Mouse (Mus musculus) ES-Bruce4 (cell line): Measurements from ENCODE around the gene Tspan9.

ENCODE experiments used
- CTCF ChIP-seq: IDR thresholded peaks from one replicate; pipeline ENCODE4 v1.8.1; 2011; ENCODE audit warnings: low read depth, low read length
- POLR2A ChIP-seq: IDR thresholded peaks from one replicate; pipeline ENCODE4 v1.8.1; 2011; ENCODE audit warnings: low read length; ENCODE audit not compliant: insufficient read depth

- no peak for TF ChIP-seq POLR2A
- no peak for TF ChIP-seq CTCF
Measured at GRCm38 (mm10) chr6:128007982-128008562, 135.3 kb downstream of the Tspan9 start.
